Mouse (Mus musculus) bone marrow macrophage, adult 2 months (primary cell): ENCODE measurements around the gene Gzmd. TPM values are rescaled to one million over a fixed set of nuclear protein-coding genes. Genes with fewer than 3 reads are reported as not detected.
"Not testable (repeated sequence)": the region's sequence is repeated elsewhere in the genome, so short reads cannot be mapped to it uniquely, and the experiment has no call there.

Source experiments
- H3K27ac ChIP-seq: 2 replicates; pipeline ENCODE4 v1.5.1; 2012; ENCODE audit warnings: low read depth, low read length; ENCODE audit not compliant: insufficient read depth
- H3K4me1 ChIP-seq: 2 replicates; pipeline ENCODE4 v1.6.1; 2012; ENCODE audit warnings: low read length; ENCODE audit not compliant: control insufficient read depth, insufficient read depth
- H3K4me3 ChIP-seq: 2 replicates; pipeline ENCODE4 v1.5.1; 2012; ENCODE audit warnings: mild to moderate bottlenecking, low read length, moderate library complexity; ENCODE audit not compliant: insufficient read depth
- CTCF ChIP-seq: IDR thresholded peaks from 2 replicates; pipeline ENCODE4 v1.5.1; 2012; ENCODE audit warnings: low read depth, mild to moderate bottlenecking, low read length, moderate library complexity
- POLR2A ChIP-seq: IDR thresholded peaks from 2 replicates; pipeline ENCODE4 v1.6.1; 2012; ENCODE audit warnings: mild to moderate bottlenecking, low read depth, low read length, borderline replicate concordance
- polyA plus RNA-seq: library from polyadenylated mRNA; stranded (reverse); fragments of >200 nt; gene quantifications from 2 replicates; pipeline ENCODE4 v1.2.4, GENCODE M21; 2012; ENCODE audit not compliant: missing spikeins, insufficient read depth, insufficient read length

The Gzmd gene
- not detected in 2 replicates for polyA plus RNA-seq

DNA sequence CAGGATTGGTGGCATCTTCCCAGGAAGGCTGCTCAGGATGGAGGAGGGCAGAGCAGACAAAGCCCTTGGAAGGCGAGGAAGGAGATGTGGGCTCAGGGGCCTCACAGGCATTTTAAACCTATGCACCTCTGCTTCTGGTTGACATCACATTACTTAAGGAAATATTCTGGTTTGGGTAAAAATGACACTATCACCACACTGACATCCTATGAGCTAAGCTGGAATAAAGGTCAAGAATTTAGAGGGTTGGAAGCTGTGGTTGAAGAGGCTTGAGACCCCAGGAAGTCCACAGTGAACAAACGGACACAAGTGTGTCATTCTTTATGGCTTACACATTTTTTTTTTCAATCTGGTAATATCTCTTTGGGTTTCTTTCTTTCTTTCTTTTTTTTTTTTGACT lies at the start of gene Gzmd:
Gene Gzmd (minus strand): TSS at position 101 of the 400 bp plus-strand sequence.
- not testable (repeated sequence) for H3K4me3 ChIP-seq, H3K27ac ChIP-seq, H3K4me1 ChIP-seq

DNA sequence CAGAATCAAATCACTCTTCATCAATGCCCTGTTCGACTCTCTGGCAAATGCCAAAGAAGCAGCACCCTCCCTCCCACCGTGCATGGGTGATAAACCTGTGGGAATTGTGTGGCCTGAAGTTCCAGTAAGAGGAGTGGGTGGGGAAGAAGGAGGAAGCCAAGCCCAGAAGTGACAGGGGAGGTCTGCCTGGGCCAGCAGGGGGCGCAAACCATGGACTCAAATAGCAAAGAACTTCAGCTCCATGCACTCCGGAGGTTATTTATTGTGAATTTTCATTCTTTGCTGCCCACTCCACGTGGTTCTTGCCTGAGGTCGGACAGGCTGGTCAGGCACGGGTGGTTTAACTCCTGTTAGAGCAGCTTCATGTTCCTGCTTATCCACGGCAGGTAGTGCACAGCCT lies 45.2 kb upstream of the Gzmd start:
- H3K4me1 ChIP-seq, H3K4me3 ChIP-seq, H3K27ac ChIP-seq: not testable (repeated sequence)
- peak; percentile 53 for TF ChIP-seq CTCF

DNA sequence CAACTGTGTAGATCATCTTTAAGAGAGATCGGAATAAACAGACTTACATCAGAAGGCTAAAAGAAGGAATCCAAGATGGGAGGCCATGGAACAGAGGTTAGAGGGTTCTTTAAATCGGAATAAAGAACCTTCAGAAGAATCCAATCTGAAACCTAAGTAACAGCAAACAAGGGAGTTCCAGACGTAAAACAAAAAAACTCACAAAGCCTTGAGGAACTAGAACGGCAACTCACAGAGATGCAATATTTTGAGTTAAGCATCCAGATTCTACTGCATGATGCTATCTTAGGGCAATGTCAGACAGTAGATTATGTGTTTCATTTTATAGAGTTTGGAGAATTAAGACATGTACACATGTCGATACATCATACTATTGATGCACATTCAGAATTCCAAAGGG lies 42.1 kb upstream of the Gzmd start, which contains the start of gene Gzmn:
Gene Gzmn (minus strand): TSS at position 101 of the 400 bp plus-strand sequence.
- Histone ChIP-seq H3K27ac (no peak within 1 kb of the TSS), H3K4me3 (no peak within 1 kb of the TSS), H3K4me1 (no peaks in the 10 kb centered on the region)
- TF ChIP-seq CTCF (no peak), POLR2A (no peak)

DNA sequence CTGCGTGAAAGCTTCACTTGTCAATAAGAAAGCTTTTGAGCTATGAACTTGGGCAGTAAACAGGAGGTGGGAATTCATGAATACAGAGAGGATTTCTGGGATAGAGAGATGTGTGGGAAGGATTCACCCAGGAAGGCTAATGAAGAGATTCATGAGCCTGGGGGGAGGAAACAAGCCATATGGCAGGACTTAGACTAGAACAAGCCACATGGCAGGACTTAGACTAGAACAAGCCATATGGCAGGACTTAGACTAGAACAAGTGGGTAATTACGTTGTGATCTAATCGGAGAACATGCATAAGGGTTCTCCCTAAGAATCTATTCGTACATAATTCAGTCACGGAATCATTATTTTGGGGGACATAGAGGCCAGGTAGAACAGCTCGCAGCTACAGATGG lies 41.0 kb upstream of the Gzmd start:
- H3K4me3 ChIP-seq, result no peak overlapping the region
- TF ChIP-seq CTCF (no peak), POLR2A (no peak)

DNA sequence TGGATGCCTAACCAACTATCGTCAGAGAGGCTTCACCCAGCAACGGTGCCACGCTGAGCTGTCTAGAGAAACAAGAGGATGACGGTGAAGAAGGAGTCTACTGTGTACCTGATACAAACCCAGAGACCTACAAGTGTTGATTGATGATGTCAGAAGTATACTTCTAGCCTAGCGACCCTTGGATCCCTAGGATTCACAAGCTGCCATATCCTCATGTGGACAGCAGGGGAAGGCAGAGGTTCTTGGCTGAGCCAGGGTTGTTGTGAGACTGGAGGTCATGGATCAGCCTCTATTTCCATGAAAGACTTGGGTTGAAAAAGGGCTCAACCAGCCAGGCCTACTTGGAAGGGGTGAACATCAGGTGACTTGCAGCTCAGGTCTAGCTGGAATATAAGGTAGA lies 40.3 kb upstream of the Gzmd start:
- TF ChIP-seq CTCF (no peak), POLR2A (no peak)
- Histone ChIP-seq H3K4me3 (no peak overlapping the region), H3K27ac (no peak overlapping the region), H3K4me1 (no peaks in the 10 kb centered on the region)

More for the DNA sequence above, 41.0 kb upstream of the Gzmd start:
- Histone ChIP-seq H3K4me1 (no peaks in the 10 kb centered on the region), H3K27ac (no peak overlapping the region)

DNA sequence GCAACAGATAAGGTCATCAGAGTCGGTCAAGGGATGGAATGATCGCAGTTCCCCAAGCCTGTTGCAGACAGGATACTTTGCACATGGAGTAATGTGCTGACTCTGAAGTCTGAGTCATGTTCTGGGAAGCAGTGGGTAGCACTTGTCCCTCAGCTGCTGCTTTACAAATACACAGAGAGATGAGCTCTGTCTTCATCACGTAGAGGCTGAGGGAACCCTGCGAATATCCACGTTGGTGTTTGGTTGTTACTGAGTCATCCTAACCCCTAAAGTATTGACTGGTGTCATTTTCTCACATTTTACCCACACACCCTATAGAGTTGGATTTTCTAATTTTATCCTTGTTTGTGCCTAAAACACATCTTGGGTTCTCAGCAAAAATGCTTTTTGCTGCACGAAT lies 35.6 kb upstream of the Gzmd start:
- Histone ChIP-seq H3K4me1 (no peaks in the 10 kb centered on the region), H3K4me3 (no peak overlapping the region), H3K27ac (no peak overlapping the region)
- TF ChIP-seq CTCF (no peak), POLR2A (no peak)

DNA sequence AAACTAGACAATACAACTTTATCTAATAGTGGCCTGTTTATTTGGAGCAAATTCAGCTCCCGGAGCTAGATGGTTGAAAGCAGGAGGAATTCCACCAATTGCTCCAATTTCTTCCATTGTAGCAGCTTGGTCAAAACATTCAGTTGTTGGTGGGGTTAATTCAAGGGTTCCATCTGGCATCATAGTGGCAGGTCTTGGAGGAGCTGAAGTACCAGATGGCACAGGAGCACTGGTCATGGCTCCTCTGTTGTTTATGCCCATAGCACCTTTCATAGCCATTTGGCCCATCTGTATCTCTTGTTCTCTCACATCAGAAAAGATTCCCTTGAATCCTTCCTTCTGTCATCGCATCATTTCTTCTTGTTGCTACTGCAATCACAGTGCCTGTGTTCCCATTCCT lies 29.7 kb upstream of the Gzmd start:
- TF ChIP-seq POLR2A (no peak), CTCF (no peak)

DNA sequence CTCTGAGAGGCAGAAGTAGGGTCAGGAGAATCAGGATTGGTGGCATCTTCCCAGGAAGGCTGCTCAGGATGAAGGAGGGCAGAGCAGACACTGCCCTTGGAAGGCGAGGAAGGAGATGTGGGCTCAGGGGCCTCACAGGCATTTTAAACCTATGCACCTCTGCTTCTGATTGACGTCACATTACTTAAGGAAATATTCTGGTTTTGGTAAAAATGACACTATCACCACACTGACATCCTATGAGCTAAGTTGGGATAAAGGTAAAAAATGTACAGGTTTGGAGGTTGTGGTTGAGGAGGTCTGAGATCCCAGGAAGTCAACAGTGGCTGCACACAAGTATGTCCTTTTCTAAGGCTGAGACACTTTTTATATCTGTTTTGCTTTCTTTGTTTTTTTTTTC lies 27.1 kb upstream of the Gzmd start, which contains the start of gene Gzmg:
Gene Gzmg (minus strand): TSS at position 101 of the 400 bp plus-strand sequence.
- H3K27ac ChIP-seq, H3K4me1 ChIP-seq, H3K4me3 ChIP-seq: not testable (repeated sequence)

More for the DNA sequence above, 29.7 kb upstream of the Gzmd start:
- Histone ChIP-seq H3K4me3 (no peak overlapping the region), H3K4me1 (no peaks in the 10 kb centered on the region), H3K27ac (no peak overlapping the region)

DNA sequence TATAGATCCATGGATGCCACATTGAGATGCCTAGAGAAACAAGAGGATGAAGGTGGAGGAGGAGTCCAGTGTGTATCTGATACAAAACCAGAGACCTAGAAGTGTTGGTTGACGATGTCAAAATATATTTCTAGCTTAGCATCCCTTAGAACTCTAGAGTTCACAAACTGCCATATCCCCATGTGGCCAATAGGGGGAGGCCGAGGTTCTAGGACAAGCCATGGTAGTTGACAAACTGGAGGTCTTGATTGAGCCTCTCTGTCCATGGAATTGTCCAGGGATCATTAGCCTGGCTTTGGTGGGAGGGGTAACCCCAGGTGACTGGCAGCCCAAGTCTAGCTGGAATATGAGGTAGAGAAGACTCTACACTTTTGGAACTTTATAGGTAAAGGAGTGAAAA lies 22.9 kb upstream of the Gzmd start:
- no peak for TF ChIP-seq POLR2A
- no peak for TF ChIP-seq CTCF
- H3K27ac ChIP-seq, result no peak overlapping the region
- H3K4me1 ChIP-seq, result no peaks in the 10 kb centered on the region
- H3K4me3 ChIP-seq, result no peak overlapping the region

DNA sequence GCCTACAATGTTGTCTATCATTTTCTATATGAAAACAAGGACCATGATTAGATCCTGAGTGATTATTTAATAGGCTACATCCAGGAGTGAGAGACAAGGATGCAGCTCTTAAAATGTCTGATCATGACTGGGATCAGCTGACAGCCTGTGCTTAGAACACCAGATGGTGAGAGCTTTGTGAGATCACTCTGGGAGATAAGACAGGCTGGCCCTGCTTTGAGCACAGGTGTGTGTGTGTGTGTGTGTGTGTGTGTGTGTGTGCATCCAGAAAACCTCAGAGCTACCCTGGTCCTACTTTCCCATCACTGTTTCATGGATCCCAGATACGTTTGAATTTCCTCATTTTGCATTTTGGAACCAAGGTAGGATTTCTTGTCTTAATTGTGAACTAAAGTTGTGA lies 1.3 kb upstream of the Gzmd start:
- not testable (repeated sequence) for H3K27ac ChIP-seq, H3K4me3 ChIP-seq, H3K4me1 ChIP-seq

DNA sequence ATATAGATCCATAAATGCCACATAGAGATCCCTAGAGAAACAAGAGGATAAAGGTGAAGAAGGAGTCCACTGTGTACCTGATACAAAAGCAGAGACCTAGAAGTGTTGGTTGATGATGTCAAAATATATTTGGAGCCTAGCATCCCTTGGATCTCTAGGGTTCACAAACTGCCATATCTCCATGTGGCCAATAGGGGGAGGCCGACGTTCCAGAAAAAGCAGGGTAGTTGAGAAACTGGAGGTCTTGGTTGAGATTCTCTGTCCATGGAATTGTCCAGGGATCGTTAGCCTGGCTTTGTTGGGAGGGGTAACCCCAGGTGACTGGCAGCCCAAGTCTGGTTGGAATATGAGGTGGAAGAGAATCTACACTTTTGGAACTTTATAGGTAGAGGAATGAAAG lies 4.1 kb downstream of the Gzmd start:
- Histone ChIP-seq H3K4me3 (no peak overlapping the region), H3K4me1 (no peaks in the 10 kb centered on the region), H3K27ac (no peak overlapping the region)
- TF ChIP-seq POLR2A, result no peak
- TF ChIP-seq CTCF, result no peak
